Mouse (Mus musculus): Measurements from ENCODE around the gene Ccdc191.

GRCm38 (mm10) chr16:43925001-43925558 lies 35.5 kb downstream of the Ccdc191 start:
- TF ChIP-seq TAL1 (IDR thresholded peaks at IDR 0.05; ENCODE audit: low read length) (no peak), GATA1 (IDR thresholded peaks at IDR 0.05; ENCODE audit: low read length) (no peak)
